Mouse (Mus musculus) regulatory T cell (primary cell): ENCODE data around the gene Fblim1.

ENCODE experiments used
- in situ Hi-C: fragments of 300-600 bp; cut with MboI, MseI; formaldehyde crosslinking; loops from one replicate; pipeline ENCODE4 v1.15.1; 2025; ENCODE audit warnings: high pct_unique_total_duplicates

Gene Fblim1

DNA sequence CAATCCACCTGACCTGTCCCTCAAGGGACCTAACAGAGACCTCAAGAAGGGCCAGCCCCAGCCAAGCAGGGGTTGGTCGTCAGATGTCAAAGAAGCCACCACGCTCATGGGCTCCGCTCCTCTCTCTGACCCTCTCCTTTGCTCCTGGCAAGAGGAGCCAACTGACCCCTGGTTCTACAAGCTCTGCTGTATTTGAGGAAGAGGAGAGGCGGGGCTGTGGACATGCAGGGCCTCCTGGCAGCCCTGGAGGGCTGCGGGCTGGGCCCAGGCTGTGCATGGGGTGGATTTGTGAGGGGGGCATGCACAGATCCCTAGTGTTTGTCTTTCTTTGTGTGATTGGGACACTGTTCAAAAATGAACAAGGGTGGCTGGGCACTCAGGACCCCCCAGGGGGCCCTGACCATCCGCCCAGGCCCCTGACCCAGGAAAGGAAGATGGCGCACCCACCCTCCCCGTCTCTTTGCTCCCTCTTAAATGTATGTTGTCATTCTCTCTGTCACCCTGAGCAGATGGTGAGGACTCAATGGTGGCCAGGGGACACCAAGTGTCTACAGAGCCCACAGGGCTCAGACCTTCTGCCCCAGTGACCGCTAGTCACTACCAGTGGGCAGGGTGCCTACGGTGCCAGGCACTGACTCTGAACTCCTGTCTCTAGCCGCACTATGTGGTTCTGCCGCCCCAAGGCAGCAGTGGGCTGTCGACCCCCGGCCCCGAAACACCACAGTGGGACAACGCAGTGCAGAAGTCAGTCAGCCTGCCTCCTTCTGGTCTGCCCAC is 20.1 kb upstream of the Fblim1 start:
- in situ Hi-C loops = no loop called here

DNA sequence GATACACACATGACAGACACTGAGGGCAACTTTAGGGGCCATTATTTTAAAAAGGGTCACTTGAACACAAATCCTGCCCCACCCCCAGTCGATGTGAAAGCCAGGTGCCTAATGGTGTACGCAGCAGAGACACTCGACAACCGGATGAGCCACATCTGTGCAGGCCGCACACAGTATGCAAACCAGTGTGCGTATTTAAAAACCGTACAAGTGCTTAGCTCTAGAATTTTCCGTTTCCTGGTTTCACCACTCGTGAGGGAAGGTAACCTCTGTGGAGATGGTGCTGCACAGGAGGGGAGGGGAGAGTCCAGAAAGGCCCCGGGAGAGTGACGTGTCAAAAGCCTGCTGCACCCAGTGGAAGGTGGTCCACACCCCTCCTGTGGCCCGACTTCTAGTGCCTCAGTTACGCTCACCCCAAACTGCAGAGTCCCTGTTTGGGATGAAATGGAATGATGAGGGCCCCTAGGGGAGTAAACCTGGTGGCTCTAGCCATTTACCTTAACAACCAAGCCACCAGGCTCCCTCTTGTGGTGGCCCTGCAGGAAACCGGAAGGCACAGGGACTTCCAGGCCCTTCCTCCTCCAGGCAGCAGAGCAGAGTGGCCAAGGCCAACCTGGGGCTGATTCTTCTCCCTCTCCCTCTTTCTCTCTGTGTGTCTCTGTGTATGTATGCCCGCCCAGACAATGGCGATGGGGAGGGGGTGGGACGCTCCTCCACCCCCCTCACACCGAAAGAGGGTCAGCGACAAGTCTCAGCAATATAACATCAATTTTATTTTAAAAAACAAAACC is 19.3 kb upstream of the Fblim1 start:
- in situ Hi-C loops = no loop called here

DNA sequence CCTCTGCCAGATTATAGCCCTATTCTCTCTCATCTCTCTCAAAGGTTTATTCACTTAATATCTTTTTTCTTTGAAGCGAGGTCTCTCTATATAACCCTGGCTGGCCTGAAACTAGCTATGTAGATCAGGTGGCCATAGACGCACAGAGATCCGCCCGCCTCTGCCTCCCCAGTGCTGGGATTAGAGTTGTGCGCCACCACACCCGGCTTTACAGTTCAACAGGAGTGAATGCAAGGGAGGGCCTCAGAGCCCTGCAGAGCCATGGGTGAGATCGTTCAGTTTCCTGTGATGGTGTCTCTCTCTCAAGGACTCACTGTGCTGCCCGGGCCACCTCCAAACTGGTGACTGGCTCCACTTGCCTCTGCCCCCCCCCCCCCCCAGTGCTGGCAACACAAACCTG is 18.2 kb upstream of the Fblim1 start:
- in situ Hi-C loops = no loop called here

DNA sequence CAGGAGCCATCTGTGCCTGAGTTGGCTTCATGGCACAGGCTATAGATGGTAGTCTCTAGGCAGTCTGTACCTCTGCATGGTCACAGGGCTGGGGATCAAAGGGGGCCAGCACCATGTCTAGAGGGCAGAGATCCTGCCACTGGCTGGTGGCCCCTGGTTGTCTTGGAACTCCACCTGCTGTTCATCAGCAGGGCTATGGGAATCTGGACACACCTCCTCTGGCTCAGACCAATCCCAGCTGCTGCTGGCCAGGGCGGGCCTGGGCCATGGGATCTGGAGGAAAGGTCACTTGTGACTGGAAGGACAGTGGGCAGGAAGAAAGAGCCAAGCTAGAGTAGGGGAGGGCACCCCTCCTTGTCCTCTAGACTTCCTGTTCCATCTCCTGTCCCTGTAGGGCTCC is 17.8 kb upstream of the Fblim1 start, which contains the start of gene Slc25a34:
Slc25a34 (minus strand) TSS at position 156 of the 400 bp plus-strand sequence.
- in situ Hi-C loops = no loop called here

DNA sequence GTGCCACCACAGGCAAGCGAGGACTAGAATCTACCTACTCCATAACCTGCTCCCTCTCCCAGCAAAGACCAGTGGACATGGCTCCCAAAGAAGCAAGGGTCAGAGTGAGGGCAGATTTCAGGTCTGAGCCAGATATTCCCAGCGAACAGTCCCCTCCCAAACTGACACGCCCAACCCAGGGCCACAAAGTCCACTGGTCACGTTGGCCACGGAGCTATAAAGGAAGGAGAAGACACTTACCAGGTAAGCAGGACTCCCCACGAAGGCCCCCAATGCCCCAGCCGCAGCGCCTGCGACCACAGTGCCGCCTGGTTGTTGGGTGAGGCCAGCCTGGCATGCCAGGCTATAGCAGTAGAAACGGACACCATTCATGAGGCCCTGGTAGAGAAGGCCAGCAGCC is 17.1 kb upstream of the Fblim1 start:
- in situ Hi-C loops = no loop called here

DNA sequence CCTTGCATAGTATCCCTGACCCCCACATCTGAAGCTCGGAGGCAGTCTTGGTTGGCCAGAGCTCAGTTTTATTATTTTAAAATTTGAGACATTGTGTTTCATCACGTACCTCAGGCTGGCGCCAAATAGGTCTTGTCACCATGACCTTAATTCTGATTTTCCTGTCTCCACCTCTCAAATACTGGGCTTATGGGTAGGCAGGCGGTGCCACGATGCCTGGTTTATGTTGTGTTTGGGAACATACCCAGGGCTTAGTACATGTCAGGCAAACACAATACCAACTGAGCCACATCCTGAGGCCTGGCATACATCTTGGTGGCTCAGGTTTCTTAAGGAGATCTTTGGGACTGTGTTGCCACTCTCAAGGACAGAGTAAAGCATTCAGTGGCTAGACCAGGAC is 16.7 kb upstream of the Fblim1 start:
- in situ Hi-C loops = no loop called here

DNA sequence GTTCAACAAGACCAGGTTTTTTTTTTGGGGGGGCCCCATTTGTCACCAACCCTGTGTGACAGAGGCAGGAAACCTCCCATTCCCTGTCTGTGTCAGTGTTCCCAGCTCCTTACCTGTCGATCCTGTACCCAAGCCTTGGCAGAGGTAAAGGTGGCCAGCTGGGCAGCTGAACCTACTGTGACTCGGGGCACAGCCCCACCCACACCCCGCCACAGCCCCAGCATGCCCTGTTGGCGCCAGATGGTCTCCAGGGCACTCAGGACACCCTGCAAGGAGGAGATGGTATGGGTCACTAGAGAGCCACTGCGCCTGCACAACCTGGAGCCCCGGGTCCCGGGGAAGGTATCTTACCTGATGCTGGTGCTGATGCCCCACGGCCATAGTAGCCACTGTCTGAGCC is 16.2 kb upstream of the Fblim1 start:
- in situ Hi-C loops = no loop called here

DNA sequence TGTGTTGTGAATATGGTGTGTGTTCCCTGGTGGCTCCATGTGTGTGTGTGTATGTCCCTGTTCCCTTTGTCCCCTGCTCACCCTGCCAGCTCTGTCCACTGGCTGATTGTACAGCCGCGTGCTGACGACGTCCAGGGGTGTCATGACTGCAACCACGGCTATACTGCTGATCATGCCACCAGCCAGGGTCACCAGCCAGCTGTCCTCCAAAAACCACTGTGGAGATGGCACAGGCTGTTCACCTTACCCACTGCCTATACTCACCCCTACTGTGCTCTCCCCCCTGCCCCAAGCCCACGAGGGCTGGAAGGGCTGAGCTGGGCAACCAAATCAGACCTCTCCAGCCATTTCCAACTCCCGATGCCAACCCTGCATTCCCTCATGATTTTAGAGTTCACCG is 15.4 kb upstream of the Fblim1 start:
- in situ Hi-C loops = no loop called here

DNA sequence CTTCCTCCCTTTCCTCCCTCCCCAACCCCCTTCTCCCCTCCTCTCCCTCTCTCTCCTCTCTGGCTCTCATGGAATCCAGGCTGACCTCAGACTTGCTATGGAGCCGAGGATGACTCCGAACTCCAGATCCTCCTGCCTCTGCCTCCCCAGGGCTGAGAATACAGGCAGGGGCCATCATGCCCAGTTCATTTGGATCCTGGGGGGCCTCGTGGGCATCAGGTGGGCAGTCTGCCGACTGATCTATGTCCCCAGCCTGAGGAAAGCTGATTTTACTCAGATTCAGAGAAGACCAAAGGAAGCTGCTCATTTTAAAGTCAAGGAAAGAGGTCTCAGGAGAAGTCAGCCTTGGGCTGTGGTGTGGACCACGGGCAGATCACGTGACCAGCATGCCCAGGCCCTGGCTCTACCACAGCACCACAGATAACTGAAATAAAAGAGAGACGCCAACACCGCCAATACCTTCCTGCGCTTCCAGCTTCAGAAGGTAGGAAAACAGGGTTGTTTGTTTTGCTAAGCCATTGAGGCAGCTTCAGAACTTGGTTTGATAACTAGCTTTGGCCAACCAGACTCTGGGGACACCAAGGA is 13.5 kb upstream of the Fblim1 start:
- in situ Hi-C loops = no loop called here

DNA sequence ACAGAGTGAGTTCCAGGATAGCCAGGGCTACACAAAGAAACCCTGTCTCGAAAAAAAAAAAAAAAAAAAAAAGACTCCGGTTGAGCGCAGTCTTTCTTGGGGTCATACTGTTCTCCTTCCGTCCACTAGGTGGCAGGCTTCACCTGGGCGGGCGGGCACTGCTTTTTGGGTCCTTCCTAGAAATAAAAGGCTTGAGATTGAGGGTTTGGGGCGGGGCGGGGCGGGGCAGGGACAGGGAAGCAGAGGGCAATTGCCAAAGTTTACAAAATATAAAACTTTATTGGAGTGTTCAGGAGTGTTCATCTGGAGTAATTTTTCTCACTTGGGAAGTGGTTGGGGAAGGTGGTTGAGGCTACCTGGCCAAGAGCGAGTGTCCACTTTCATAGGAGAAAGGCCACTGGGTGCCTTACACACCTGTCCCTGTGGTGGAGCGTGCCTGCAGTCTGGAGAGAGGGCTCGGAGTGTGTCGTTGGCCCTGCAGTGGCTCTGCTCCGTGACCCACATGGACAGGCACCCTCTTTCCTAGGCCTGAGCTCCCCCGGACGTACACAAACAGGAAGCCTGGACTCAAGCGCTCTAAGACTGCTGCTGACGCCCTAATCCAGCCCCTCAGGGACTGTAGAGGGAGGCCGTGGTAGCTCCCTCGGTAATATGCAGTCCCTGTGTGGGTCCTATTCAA is 12.8 kb upstream of the Fblim1 start, which contains the start of gene Tmem82:
Tmem82 (minus strand) TSS at position 69 of the 679 bp plus-strand sequence.
- in situ Hi-C loops = no loop called here

DNA sequence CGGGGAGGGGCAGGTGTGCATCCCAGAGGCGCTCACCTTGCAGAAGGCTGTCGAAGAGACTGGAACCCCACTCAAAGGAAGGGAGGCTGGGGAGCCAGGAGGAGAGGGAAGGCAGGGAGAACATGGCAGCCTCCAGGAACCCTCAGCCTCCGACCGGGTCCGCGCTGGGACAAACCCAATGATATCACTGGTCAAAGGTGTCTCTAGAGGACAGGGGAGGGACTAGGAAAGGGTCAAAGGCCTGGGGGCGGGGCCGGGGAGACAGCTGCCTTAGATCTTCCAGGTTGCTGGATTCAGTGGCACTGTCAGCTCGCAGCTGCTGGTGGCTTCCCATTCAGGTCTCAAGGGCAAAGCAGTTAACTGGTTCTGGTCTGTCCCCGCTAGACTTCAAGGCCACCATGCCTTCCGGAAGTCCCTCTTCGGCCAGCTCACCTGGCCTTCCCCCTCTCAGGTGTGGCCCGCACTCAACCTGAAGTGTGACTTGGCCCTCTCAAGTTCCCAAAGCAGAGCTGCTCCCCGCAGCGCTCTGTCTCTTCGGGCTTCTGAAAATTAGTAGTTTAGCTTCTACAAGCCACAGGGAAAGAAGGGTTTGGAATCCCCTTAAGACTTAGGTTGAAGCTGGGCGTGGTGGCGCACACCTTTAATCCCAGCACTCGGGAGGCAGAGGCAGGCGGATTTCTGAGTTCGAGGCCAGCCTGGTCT is 12.1 kb upstream of the Fblim1 start:
- in situ Hi-C loops = no loop called here

DNA sequence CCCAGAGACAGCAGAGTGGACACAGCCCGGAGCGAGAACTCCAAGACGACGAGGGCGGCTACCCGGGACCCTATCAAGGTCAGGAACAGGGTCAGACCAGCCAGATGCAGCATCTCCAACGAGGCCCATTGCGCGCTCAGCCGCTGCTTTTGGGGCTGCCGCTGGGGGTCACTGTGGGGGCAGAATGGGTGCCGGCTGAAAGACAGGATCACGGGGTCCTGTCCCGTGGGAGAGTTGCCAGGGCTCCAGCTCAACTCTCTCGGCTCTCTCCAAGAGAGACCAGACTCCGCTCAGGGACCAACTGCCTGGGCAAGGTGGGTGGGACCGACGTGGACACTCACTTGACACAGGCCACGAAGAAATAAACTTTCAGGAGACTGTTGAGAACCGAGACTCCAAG is 11.4 kb upstream of the Fblim1 start:
- in situ Hi-C loops = no loop called here

DNA sequence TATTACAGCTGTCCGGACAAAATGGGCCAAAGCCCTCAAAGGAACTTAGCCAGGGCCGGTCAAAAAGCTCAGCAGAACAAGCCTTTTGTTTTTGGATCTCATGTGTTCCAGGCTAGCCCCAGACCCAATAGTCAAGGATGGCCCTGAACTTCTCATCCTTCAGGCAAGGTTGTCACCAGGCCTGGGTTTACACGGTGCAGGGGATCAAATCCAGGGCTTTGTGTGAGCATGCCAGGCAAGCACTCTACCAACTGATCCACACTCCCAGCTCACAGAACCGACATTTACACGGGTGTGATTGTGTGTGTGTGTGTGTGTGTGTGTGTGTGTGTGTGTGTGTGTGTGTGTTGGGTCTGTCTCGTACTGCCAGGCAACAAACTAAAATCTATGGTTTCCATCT is 10.9 kb upstream of the Fblim1 start:
- in situ Hi-C loops = no loop called here

DNA sequence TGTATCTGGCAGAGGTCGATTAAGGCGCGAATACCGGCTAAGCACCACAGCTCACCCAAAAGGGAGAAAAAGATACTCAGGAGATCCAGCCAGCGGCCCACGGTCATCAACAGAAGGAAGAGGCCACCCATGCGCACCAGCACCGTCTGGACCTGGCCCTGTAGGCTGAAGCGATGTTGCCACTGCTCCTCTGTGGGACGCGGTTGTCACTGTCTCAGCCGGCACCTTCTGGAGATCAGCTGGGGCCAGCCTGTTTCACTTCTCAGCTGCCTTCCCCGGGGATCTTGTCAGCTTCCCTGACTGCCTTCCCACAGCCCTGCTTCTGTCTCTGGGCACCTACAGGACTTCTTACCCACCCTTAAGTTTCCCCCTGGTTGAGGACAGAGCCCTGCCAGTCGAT is 9.1 kb upstream of the Fblim1 start:
- in situ Hi-C loops = no loop called here

DNA sequence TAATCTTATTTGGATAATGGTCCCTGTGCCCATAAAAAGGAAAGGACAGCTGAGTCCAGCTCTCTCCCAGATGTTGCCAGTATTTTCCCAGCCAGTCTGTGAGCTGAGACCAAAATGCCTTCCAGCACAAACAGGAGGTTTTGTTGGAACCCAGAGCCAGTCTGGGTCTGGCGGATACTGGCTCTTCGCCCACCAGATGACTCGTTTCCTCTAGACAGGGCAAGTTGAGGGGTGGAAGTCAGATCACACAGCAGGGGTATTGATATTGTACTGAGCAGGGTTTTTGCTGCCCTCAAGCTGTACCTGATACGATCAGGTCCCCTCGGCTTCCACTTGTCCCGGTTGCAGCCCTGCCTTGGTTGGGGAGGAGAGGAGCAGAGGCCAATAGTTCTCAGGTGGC is 3.6 kb upstream of the Fblim1 start:
- in situ Hi-C loops = no loop called here

DNA sequence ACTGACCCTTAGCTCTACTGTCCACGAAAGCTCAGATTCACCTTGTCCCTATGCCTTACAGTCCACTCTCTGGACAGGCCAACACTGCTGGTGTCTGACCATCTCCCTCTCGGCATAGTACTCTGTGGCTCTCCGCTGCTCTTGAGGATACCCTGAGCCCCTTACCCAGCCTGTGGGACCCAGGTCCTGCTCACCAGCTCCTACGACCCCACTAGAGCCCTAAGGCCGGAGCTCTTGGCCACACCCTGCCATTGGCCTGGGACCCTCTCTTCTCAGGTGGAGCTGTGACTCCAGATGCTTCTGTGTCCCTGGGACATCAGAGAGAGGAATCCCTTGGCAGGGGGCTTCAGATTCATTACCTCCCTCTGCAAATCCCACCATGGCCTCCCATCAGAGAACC is 475 bp downstream of the Fblim1 start:
- in situ Hi-C loops = no loop called here

DNA sequence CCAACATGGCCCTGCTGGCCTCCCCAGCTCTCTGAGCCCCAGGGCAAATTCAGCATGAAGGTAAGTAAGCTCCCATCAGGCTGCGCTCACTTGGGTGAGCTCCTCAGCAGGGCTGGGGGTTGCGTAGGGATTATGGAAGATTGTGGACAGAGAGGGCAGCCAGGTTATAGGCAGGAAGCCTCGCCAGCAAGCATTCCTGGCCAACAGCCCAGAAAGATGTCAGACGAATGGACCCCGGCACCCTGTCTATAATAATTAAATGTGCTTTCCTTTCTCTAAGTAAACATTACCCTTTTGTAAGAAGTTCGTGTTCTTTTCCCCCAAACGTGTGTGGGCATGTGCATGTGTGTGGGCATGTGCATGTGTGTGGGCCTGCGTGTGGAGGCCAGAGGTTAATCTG is 1.4 kb downstream of the Fblim1 start:
- in situ Hi-C loops = no loop called here

DNA sequence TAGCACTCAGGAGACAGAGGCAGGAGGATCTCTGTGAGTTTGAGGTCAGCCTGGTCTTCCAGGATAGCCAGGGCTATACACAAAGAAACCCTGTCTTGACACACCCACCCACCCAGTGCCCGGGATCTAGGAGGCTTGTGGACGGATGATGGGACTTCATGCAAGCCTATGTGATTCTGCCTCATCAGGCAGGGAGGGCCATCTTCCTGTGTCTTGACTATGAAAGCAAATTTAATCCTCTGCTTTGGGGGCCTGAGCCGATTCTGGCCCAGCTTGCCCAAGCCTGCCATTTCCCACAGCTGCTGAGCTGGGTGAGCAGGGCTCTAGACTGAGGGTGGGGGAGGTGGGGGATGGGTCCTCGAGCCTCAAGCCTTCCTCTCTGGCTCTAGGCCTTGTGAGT is 2.0 kb downstream of the Fblim1 start:
- in situ Hi-C loops = no loop called here

DNA sequence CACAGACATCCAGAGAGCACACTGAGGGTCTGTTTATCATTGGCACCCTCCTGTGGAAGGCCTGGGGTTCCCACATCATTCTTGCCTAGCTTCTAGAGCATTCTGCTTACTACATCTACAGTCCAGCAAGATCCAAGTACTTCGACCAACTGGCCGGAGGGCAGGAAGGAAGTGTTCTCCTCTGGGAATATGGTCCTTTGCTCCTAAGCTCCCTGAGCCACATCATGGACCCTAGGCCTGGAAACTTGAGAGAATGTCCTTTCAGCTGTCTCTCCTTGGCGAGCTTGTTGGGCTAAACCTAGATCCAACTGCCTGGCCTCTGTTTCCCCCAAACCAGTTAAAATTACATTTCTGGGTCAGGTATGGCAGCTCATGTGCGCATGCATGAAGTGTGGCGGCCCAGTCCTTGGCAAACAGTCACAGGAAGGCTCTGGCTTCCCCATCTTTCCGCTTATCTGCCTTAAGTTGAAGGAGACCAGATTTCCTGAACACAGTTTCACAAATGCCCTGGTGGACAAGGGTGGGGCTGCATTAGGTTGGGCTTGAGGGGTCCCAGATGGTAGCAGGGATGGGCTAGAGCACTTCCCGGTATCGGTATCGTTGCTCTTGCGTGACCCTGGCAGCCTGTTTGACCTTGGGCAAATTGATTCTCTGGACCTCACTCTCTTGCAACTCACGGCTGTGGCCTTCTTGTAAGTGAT is 3.2 kb downstream of the Fblim1 start:
- in situ Hi-C loops = no loop called here

DNA sequence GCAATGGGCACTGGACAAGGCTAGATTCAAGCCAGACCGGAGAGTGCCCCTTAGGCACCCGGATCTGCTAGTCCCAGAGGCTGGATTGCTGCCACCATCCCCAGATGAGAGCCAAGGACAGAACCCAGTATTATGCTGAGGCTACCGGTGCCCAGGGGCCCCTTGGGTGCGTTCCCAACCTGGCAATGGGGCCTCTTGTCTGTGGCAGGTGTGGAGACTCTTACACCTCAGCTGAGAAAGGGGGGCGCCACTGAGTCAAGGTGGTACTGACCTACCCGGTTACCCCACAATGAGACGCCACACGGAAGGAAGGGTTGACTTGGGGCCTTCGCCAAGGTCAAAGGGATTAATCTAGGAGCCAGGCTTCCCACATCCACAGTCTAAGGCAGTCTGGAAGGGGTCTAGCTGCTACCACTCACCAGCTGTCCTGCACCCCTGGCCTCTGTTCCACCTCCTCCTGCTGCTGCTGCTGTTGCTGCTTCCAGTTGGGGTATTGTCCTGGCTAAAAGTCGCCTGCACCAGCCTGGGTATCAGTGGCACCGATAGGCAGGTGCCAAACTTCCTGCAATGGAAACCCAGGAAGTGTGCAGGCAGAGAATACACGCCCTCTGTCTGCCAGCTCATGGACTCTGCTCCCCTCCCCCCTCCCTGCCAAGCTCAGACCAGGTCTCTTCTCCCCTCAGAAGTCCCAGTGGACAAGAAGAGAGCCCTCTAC is 4.6 kb downstream of the Fblim1 start:
- in situ Hi-C loops = no loop called here
